Mouse (Mus musculus): ENCODE data around the gene Ptpn4.

DNA sequence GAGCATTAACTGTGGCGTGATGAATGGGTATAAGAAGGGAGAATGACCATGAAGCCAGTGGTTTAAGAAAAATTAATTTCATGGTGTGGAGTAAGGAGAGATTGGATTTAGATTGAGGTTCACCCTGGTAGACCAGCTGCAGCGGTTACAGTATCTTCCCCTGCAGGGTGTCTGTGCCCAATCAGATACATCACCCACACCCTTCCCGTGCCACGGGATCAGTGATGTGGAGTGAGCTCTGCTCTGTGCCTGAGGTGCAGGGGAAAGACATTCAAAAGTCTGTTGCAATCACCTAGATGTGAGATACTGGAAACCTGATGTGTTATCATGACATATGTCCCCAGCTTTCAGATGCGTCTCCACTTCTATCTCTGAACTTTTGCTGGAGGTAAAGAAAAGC is 15.6 kb upstream of the Ptpn4 start:
- TF ChIP-seq CTCF (IDR thresholded peaks at IDR 0.05; ENCODE audit: low read depth) (no peak), EP300 (IDR thresholded peaks at IDR 0.05; ENCODE audit: low read depth) (no peak)

All from heart, postnatal 0 days (tissue).